Mouse (Mus musculus) kidney, embryonic 16.5 days (tissue): ENCODE results near the gene Pglyrp1. TPM values are rescaled to one million over a fixed set of nuclear protein-coding genes. Genes with fewer than 3 reads are reported as not detected.

Experiments
- ATAC-seq: fragments of 200-750 bp; cut with Nextera tagmentation; 2 replicates; pipeline ENCODE4 v1.8.0; 2017; ENCODE audit warnings: moderate TSS enrichment; ENCODE audit not compliant: low FRiP score, low TSS enrichment
- H3K27ac ChIP-seq: fragments of 300-500 bp; sonication (generic); 2 replicates; pipeline ENCODE4 v1.5.1; 2014; ENCODE audit warnings: low read length
- H3K27me3 ChIP-seq: fragments of 300-500 bp; sonication (generic); 2 replicates; pipeline ENCODE4 v1.6.1; 2014; ENCODE audit warnings: low read length, control low read depth, mixed read lengths; ENCODE audit not compliant: insufficient read depth
- H3K36me3 ChIP-seq: fragments of 300-500 bp; sonication (generic); 2 replicates; pipeline ENCODE4 v1.6.1; 2014; ENCODE audit warnings: low read length, control low read depth, mixed read lengths; ENCODE audit not compliant: insufficient read depth
- H3K4me1 ChIP-seq: fragments of 300-500 bp; sonication (generic); 2 replicates; pipeline ENCODE4 v1.6.1; 2014; ENCODE audit warnings: low read length, control low read depth, mixed read lengths; ENCODE audit not compliant: insufficient read depth
- H3K4me2 ChIP-seq: fragments of 300-500 bp; sonication (generic); replicated peaks from 2 replicates; pipeline ENCODE4 v1.6.1; 2014; ENCODE audit warnings: low read depth, low read length
- H3K4me3 ChIP-seq: fragments of 300-500 bp; sonication (generic); 2 replicates; pipeline ENCODE4 v1.5.1; 2014; ENCODE audit warnings: mild to moderate bottlenecking, low read length
- H3K9ac ChIP-seq: fragments of 300-500 bp; sonication (generic); replicated peaks from 2 replicates; pipeline ENCODE4 v1.6.1; 2014; ENCODE audit warnings: low read length
- H3K9me3 ChIP-seq: fragments of 300-500 bp; sonication (generic); 2 replicates; pipeline ENCODE4 v1.6.1; 2016; ENCODE audit warnings: low read length, control low read depth
- WGBS: fragments of 180-500 bp; shearing (Covaris S2); extraction: QIAGEN DNeasy Blood & Tissue Kit; methylation state at CpG from one replicate; pipeline ENCODE4 v1.1.7; 2014; 5-methylcytosine and 5-hydroxymethylcytosine counted together
- polyA plus RNA-seq: library from polyadenylated mRNA; unstranded; fragments of >200 nt; fragmentation: Nextera tagmentation; extraction: Ambion mirVana; gene quantifications from 2 replicates; pipeline ENCODE4 v1.2.1, GENCODE M21; 2015

Gene Pglyrp1
- polyA plus RNA-seq, 1 experiment from 2014 or later: 1.8 TPM

DNA sequence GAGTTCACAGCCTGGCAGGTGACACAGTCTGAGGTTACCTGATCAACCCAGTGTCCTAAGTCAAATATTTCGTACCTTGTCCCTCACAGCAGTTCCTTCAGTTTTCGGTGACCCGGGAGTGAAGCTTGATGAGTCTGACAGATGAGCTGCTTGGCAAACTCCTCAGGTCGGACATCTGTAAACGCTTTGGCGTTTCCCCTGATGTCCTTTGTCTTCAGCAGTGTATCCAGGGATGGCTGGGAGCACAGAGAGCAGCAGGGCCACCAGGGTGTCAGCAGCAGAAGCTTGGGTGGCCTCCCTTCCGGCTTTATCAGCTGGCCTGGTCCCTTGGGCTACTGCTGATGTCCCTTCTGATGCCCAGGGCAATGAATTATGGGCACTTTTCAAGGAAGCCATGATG is 7.6 kb downstream of the Pglyrp1 start:
- no peak overlapping the region for H3K4me2 ChIP-seq
- WGBS: 74% methylated on average over 7 of the region's 7 CpGs
- no peak for ATAC-seq

GRCm38 (mm10) chr7:18883991-18884744 is 13.0 kb downstream of the Pglyrp1 start:
- Histone ChIP-seq H3K4me3 (no peak overlapping the region), H3K36me3 (no peaks in the 10 kb centered on the region), H3K27me3 (no peaks in the 10 kb centered on the region), H3K4me1 (no peaks in the 10 kb centered on the region), H3K9ac (peak overlapping the region; percentile 8; the same call in 1 of the 2 replicates), H3K9me3 (no peaks in the 10 kb centered on the region), H3K27ac (no peak overlapping the region), H3K4me2 (no peak overlapping the region)
- WGBS: 51% methylated on average over 9 of the region's 9 CpGs
- peak; percentile 53; the same call in 1 of the 2 replicates for ATAC-seq

More for the DNA sequence above, 7.6 kb downstream of the Pglyrp1 start:
- no peaks in the 10 kb centered on the region for H3K36me3 ChIP-seq
- no peaks in the 10 kb centered on the region for H3K27me3 ChIP-seq
- no peak overlapping the region for H3K4me3 ChIP-seq
- no peaks in the 10 kb centered on the region for H3K4me1 ChIP-seq
- H3K9ac ChIP-seq: no peak overlapping the region
- H3K9me3 ChIP-seq: no peaks in the 10 kb centered on the region
- H3K27ac ChIP-seq: no peak overlapping the region

DNA sequence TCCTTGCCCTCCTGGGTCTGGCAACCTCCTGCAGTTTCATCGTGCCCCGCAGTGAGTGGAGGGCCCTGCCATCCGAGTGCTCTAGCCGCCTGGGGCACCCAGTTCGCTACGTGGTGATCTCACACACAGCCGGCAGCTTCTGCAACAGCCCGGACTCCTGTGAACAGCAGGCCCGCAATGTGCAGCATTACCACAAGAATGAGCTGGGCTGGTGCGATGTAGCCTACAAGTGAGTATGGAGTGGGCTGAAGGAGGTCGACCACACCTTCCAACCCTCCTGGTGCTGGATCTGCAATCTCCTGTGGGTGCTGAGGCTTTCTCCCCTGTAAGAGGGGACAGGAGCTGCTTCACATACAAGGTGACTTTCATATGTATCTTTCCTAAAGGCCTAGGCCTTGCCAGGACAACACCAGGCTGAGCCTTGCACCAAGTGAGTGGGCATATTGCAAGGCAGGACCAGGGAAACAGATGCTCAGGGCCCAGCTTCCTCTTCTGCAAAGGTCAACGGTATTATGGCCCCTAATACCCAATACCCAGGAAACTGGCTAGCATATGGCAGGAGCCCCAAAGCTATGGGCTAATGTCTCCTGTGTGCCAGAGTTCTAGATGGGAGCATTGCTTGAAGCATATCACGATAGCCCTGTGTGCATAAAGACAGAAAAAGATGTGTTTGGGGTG is 13.8 kb downstream of the Pglyrp1 start:
- no peak for ATAC-seq
- Histone ChIP-seq H3K4me2 (no peak overlapping the region), H3K27me3 (no peaks in the 10 kb centered on the region), H3K36me3 (no peaks in the 10 kb centered on the region), H3K4me1 (no peaks in the 10 kb centered on the region), H3K27ac (no peak overlapping the region), H3K9ac (peak overlapping the region; percentile 8; the same call in 1 of the 2 replicates), H3K4me3 (no peak overlapping the region), H3K9me3 (no peaks in the 10 kb centered on the region)
- WGBS: 62% methylated on average over 13 of the region's 13 CpGs

DNA sequence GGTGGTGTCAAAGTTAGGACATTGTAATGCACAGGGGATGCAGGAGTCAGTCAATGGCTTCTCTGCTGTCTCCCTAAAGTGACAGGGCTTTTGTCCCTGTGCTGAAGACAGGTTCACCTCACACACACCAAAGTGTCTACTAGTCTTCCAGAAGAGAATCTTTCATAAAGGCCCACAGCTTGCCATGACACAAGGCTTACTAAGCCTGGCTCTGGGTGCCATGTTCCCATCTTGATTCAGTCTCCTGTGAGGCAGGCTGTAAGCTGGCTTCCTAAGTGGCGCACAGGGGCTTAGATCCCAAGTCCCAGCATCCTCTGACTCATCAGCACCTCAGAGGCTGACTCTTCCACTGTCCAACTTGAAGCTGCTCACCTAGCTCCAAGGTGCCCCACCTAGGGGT is 15.8 kb downstream of the Pglyrp1 start:
- Histone ChIP-seq H3K36me3 (0 out of 2 replicates have a peak, but pooled peaks cover 2% of the 10 kb centered on the region), H3K9ac (no peak overlapping the region), H3K9me3 (no peaks in the 10 kb centered on the region), H3K4me2 (no peak overlapping the region), H3K4me3 (no peak overlapping the region), H3K27me3 (no peaks in the 10 kb centered on the region), H3K4me1 (no peaks in the 10 kb centered on the region), H3K27ac (no peak overlapping the region)
- no peak for ATAC-seq
- 91% methylated on average over 1 of the region's 1 CpGs for WGBS

- H3K36me3 ChIP-seq: 0 out of 2 replicates have a peak, but pooled peaks cover 2% of the 10 kb centered on the region
- no peak overlapping the region for H3K9ac ChIP-seq
- H3K27me3 ChIP-seq: peaks cover 8% of the 10 kb centered on the region; the same call in 1 of the 2 replicates
- 68% methylated on average over 8 of the region's 8 CpGs for WGBS
- H3K27ac ChIP-seq: no peak overlapping the region
- ATAC-seq: no peak
- no peak overlapping the region for H3K4me2 ChIP-seq
- H3K4me1 ChIP-seq: peaks cover 21% of the 10 kb centered on the region
- no peaks in the 10 kb centered on the region for H3K9me3 ChIP-seq
- H3K4me3 ChIP-seq: no peak overlapping the region
These were observed 19.7 kb downstream of the Pglyrp1 start for GRCm38 (mm10) chr7:18890848-18891247.

DNA sequence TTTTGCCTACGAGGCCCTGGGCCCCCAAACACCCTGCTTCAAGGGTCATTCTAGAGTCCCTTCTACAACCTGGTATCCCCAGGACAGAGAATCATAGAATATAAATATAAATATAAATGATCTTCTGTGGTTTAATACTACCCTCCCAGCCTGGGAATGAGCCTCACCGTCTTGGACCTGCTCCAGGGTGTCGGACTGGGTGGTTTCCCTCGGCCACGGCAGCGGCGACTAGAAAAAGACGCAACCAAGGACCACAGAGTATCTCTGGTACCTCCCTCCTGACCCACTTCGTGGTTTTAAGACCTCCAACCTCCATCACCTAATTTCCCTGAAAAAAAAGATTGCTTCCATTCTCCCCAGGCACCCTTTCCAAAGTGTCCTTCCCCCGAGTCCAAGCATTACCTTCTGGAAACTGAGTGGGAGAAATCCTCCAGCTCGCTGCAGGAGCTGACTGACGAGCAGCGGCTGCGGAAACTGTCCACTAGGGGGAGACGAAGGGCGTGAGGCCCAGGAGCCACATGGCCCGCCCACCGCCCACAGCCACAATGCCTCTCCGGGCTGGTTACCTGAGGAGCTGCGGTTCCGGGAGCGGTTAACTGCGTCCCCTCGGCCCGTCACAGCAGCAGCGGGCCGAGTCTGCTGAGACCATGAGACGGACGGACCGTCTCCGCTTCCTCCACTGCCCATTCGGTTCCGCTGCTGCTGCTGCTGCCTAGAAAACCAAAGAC is 20.9 kb downstream of the Pglyrp1 start:
- ATAC-seq: peak; percentile 46
- H3K9ac ChIP-seq: 0 out of 2 replicates have a peak overlapping the region, but pooled peaks have one; percentile 36
- WGBS: 20% methylated on average over 33 of the region's 33 CpGs

DNA sequence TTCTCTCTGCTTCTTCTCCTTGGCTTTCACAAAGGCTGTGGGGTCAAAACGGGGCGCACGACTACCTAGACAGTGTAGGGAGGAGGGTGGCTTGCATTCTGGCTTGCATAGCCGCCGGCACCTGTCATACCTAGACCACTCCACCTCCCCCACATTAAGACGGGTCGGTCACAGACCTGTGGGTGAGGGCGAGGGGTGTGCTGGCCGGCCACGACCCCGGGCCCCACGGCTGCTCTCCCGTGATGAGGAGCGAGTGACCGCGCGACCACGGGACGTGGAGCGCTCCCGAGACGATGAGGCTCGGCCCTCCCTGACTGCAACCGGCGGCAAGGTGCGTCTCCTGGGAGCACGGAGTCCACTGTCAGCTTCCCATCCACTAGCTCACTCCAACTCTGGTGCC is 21.9 kb downstream of the Pglyrp1 start:
- peaks cover 8% of the 10 kb centered on the region; the same call in 1 of the 2 replicates for H3K27me3 ChIP-seq
- H3K9ac ChIP-seq: peak overlapping the region; percentile 36; the same call in 1 of the 2 replicates
- H3K4me2 ChIP-seq: peak overlapping the region; percentile 62
- peak; percentile 47 for ATAC-seq
- peak overlapping the region; percentile 41 for H3K4me3 ChIP-seq
- 17% methylated on average over 27 of the region's 27 CpGs for WGBS
- H3K27ac ChIP-seq: no peak overlapping the region
- no peaks in the 10 kb centered on the region for H3K9me3 ChIP-seq
- H3K4me1 ChIP-seq: peaks cover 21% of the 10 kb centered on the region
- 0 out of 2 replicates have a peak, but pooled peaks cover 2% of the 10 kb centered on the region for H3K36me3 ChIP-seq

More for the DNA sequence above, 20.9 kb downstream of the Pglyrp1 start:
- Histone ChIP-seq H3K9me3 (no peaks in the 10 kb centered on the region), H3K27ac (no peak overlapping the region), H3K4me2 (peak overlapping the region; percentile 62), H3K36me3 (0 out of 2 replicates have a peak, but pooled peaks cover 2% of the 10 kb centered on the region), H3K27me3 (peaks cover 8% of the 10 kb centered on the region; the same call in 1 of the 2 replicates), H3K4me1 (peaks cover 21% of the 10 kb centered on the region), H3K4me3 (peak overlapping the region; percentile 41)

- peak; percentile 58 for ATAC-seq
- H3K27ac ChIP-seq: no peak overlapping the region
These were observed 22.7 kb downstream of the Pglyrp1 start for GRCm38 (mm10) chr7:18893651-18894430.

GRCm38 (mm10) chr7:18896536-18896935 is 25.4 kb downstream of the Pglyrp1 start:
- no peaks in the 10 kb centered on the region for H3K9me3 ChIP-seq
- H3K4me1 ChIP-seq: peaks cover 21% of the 10 kb centered on the region
- H3K9ac ChIP-seq: no peak overlapping the region
- WGBS: 33% methylated on average over 5 of the region's 5 CpGs
- H3K4me2 ChIP-seq: no peak overlapping the region
- no peak for ATAC-seq
- H3K27ac ChIP-seq: no peak overlapping the region
- H3K4me3 ChIP-seq: no peak overlapping the region
- peaks cover 8% of the 10 kb centered on the region; the same call in 1 of the 2 replicates for H3K27me3 ChIP-seq
- H3K36me3 ChIP-seq: peaks cover 20% of the 10 kb centered on the region

More at GRCm38 (mm10) chr7:18893651-18894430, 22.7 kb downstream of the Pglyrp1 start:
- H3K9ac ChIP-seq: peak overlapping the region; percentile 70
- peak overlapping the region; percentile 47 for H3K4me3 ChIP-seq
- WGBS: 2% methylated on average over 40 of the region's 41 CpGs
- H3K27me3 ChIP-seq: peaks cover 8% of the 10 kb centered on the region; the same call in 1 of the 2 replicates
- H3K9me3 ChIP-seq: no peaks in the 10 kb centered on the region
- H3K4me2 ChIP-seq: peak overlapping the region; percentile 62
- H3K36me3 ChIP-seq: peaks cover 10% of the 10 kb centered on the region; the same call in 1 of the 2 replicates
- peaks cover 21% of the 10 kb centered on the region for H3K4me1 ChIP-seq
